Mouse (Mus musculus): ENCODE results near the gene Ugt1a10. TPM values are rescaled to one million over a fixed set of nuclear protein-coding genes. Genes with fewer than 3 reads are reported as not detected.
"Not testable (repeated sequence)": the region's sequence is repeated elsewhere in the genome, so short reads cannot be mapped to it uniquely, and the experiment has no call there.

Ugt1a10 gene
- polyA plus RNA-seq, 1 experiment from 2014 or later = not detected

DNA sequence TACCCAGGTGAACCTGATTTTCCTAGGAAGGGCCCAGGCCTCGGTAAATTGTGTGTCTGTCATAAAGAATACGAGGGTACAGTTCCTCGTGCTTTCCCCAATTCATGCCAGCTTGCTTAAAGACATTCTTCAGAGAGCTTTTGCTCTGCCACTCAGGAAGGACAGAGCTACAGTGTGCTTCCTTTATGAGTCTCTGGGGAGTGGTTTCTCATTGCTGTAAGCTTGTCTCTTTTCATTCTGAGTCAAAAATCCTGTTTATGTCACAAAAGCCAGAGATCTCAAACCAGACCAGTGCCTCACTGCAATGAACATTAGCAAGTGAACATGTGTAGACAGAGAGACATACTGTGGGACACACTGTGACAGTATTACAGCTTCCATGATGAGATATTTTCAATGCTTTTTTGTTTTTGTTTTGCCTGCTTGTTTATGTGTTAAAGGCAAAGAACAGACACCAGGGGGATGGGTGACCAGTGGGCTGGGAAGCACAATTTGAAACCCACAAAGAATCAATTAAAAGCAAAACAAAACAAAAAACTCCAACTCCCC, 78.8 kb downstream of the Ugt1a10 start:
- Histone ChIP-seq H3K4me2 (no peak overlapping the region), H3K4me1 (ENCODE audit: insufficient read depth) (peaks cover 6% of the 10 kb centered on the region), H3K27me3 (ENCODE audit: insufficient read depth, low read length) (no peaks in the 10 kb centered on the region), H3K9ac (no peak overlapping the region), H3K36me3 (ENCODE audit: insufficient read depth) (no peaks in the 10 kb centered on the region), H3K9me3 (ENCODE audit: low read depth, low read length) (no peaks in the 10 kb centered on the region), H3K27ac (ENCODE audit: low read depth) (no peak overlapping the region), H3K4me3 (ENCODE audit: low read depth, low read length) (no peak overlapping the region)
- 60% methylated on average over 3 of the region's 3 CpGs for WGBS
- no peak for TF ChIP-seq CTCF (IDR thresholded peaks at IDR 0.05; ENCODE audit: low read depth)
- DNase-seq (no peak), ATAC-seq (ENCODE audit: insufficient read depth) (no peak)

DNA sequence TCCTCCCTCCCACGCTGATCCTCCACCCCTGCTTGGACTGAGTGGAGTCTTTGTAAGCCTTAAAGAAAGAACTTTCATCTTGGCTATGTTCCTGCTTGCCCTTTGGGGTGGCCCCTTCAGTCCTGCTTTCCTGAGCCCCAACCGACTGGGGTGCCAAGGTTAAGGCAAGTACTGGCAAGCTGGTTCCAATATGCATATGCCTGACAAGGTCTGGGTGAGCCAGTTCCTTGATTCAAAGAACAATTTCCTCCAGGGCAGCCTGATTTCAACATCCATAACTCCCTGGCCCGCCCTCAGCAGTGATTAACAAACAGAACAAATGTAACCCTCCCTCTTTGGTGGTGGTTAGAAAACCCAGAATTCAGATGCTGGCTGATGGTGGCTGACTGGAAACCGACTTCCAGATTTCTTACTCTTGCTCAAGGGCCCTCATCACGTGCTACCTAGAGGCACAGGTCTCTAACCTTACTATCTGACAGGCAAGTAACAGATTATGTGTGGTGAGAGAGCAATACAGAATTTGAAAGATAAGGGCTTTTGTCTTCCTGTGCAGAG, 79.3 kb downstream of the Ugt1a10 start, which contains the start of gene Ugt1a6a:
Gene Ugt1a6a (plus strand): TSS at position 353 of the 555 bp plus-strand sequence.
- not testable (repeated sequence) for H3K27ac ChIP-seq (ENCODE audit: low read depth); H3K36me3 ChIP-seq (ENCODE audit: insufficient read depth); H3K9ac ChIP-seq; H3K4me2 ChIP-seq; H3K4me1 ChIP-seq (ENCODE audit: insufficient read depth); H3K4me3 ChIP-seq (ENCODE audit: low read depth, low read length); H3K27me3 ChIP-seq (ENCODE audit: insufficient read depth, low read length); H3K9me3 ChIP-seq (ENCODE audit: low read depth, low read length)
- DNase-seq (peak; percentile 14), ATAC-seq (ENCODE audit: insufficient read depth) (peak; percentile 56; the same call in 1 of the 2 replicates)
- WGBS = 38% methylated on average over 5 of the region's 5 CpGs

DNA sequence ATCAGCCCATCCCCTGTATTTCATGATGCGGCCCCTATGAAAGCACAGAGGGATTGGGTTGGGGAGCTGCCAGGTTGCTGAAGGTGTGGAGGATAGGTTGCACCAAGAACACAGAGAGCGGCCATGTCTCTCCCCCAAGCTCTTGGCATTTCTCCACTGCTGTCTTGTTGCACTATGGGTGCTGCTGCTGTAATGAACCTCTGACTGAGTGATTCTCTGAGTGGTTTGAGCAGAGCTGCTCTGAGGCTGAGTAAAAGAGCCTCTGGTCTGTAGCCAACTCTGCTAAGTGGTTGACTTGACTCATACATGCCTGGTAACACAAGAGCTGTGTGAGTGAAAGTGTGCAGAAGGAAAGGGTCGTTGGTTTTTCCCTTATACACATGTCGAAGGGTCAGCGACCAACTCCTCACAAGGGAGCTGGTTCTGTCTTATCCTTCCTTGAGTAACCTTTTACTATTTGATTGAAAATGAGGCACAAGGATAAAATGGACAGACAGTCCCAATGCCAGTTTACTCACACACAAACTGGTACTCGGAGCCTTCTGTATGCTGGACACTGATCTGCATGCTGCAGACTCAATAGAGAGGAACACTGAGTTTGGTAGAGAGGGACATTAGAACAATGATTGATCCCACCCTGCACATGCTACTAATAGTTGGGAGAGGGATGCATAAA, 80.2 kb downstream of the Ugt1a10 start:
- not testable (repeated sequence) for H3K27ac ChIP-seq (ENCODE audit: low read depth); H3K27me3 ChIP-seq (ENCODE audit: insufficient read depth, low read length); DNase-seq; H3K4me1 ChIP-seq (ENCODE audit: insufficient read depth); ATAC-seq (ENCODE audit: insufficient read depth); H3K4me2 ChIP-seq; H3K9ac ChIP-seq; H3K4me3 ChIP-seq (ENCODE audit: low read depth, low read length); H3K9me3 ChIP-seq (ENCODE audit: low read depth, low read length); H3K36me3 ChIP-seq (ENCODE audit: insufficient read depth)
- WGBS = 80% methylated on average over 5 of the region's 6 CpGs

DNA sequence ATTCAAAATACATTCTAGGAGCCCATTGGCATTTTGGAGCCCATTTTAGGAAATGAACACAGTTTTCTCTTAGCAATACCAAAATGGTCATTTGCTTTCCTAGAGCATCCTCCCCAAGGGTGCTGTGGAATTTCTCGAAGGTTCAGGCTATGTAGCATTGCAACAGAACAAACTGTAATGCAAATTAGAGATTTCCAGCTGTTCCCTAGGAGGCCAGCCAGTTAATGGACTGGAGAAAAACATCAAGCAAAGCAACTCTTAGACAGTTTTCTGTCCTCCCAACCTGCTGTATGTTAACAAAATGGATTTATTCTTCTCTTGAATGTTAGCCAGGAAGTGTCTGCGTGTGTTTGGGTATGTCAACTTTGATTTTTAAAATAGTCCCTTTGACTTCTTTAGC, 81.5 kb downstream of the Ugt1a10 start:
- no peak overlapping the region for H3K4me2 ChIP-seq
- ATAC-seq (ENCODE audit: insufficient read depth) (no peak), DNase-seq (no peak)
- 61% methylated on average over 2 of the region's 2 CpGs for WGBS
- H3K27me3 ChIP-seq (ENCODE audit: insufficient read depth, low read length) = no peaks in the 10 kb centered on the region
- H3K9me3 ChIP-seq (ENCODE audit: low read depth, low read length) = no peaks in the 10 kb centered on the region
- H3K36me3 ChIP-seq (ENCODE audit: insufficient read depth) = no peaks in the 10 kb centered on the region
- no peak overlapping the region for H3K9ac ChIP-seq
- H3K27ac ChIP-seq (ENCODE audit: low read depth) = no peak overlapping the region
- peaks cover 6% of the 10 kb centered on the region for H3K4me1 ChIP-seq (ENCODE audit: insufficient read depth)
- H3K4me3 ChIP-seq (ENCODE audit: low read depth, low read length) = no peak overlapping the region
- TF ChIP-seq CTCF (IDR thresholded peaks at IDR 0.05; ENCODE audit: low read depth) = no peak

DNA sequence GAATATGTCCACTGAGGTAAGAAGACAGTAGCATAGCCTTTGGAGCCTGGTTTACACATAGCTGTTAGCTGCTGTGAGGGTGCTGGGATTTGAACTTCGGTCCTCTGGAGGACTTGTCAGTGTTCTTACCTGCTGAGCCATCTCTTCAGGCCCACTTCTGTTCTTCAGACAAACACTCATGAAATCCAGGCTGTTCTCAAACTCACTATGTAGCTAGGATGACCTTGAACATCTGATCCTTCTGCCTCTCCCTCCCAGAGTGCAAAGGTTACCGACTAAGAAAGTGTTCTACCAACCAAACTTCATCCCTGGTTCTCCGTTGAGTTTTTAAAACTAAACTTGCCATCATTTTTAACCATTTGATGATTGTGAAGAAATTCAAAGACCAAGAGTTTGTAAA, 82.1 kb downstream of the Ugt1a10 start:
- Histone ChIP-seq H3K4me1 (ENCODE audit: insufficient read depth) (peaks cover 6% of the 10 kb centered on the region), H3K36me3 (ENCODE audit: insufficient read depth) (no peaks in the 10 kb centered on the region), H3K27ac (ENCODE audit: low read depth) (no peak overlapping the region), H3K4me3 (ENCODE audit: low read depth, low read length) (no peak overlapping the region), H3K9me3 (ENCODE audit: low read depth, low read length) (no peaks in the 10 kb centered on the region), H3K4me2 (no peak overlapping the region), H3K27me3 (ENCODE audit: insufficient read depth, low read length) (no peaks in the 10 kb centered on the region), H3K9ac (no peak overlapping the region)
- no peak for DNase-seq
- WGBS = 76% methylated on average over 3 of the region's 3 CpGs
- no peak for ATAC-seq (ENCODE audit: insufficient read depth)
- no peak for TF ChIP-seq CTCF (IDR thresholded peaks at IDR 0.05; ENCODE audit: low read depth)

DNA sequence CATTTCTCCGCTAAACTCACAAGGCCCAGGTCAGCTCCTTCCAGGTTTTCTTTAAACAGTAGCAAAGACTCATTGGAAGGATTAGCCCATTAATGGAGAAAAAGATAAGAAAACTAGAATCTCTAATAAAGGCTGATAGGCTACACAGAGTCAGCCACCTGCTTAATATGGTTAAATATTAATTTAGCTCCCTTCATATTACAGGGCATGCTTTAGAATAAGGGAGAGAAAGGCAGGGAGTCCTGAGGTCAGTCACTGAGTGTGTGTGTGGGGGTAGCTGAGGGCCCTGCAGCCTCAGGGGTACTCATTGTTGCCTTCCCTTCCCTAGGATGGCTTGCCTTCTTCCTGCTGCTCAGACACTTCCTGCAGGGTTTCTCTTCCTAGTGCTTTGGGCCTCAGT, 83.0 kb downstream of the Ugt1a10 start:
- Histone ChIP-seq H3K4me2 (no peak overlapping the region), H3K4me3 (ENCODE audit: low read depth, low read length) (no peak overlapping the region), H3K9me3 (ENCODE audit: low read depth, low read length) (no peaks in the 10 kb centered on the region), H3K9ac (no peak overlapping the region), H3K36me3 (ENCODE audit: insufficient read depth) (no peaks in the 10 kb centered on the region), H3K27me3 (ENCODE audit: insufficient read depth, low read length) (no peaks in the 10 kb centered on the region), H3K27ac (ENCODE audit: low read depth) (no peak overlapping the region), H3K4me1 (ENCODE audit: insufficient read depth) (peaks cover 6% of the 10 kb centered on the region)
- WGBS = 82% methylated on average over 1 of the region's 1 CpGs
- no peak for ATAC-seq (ENCODE audit: insufficient read depth)
- DNase-seq = no peak
- TF ChIP-seq CTCF (IDR thresholded peaks at IDR 0.05; ENCODE audit: low read depth) = no peak

DNA sequence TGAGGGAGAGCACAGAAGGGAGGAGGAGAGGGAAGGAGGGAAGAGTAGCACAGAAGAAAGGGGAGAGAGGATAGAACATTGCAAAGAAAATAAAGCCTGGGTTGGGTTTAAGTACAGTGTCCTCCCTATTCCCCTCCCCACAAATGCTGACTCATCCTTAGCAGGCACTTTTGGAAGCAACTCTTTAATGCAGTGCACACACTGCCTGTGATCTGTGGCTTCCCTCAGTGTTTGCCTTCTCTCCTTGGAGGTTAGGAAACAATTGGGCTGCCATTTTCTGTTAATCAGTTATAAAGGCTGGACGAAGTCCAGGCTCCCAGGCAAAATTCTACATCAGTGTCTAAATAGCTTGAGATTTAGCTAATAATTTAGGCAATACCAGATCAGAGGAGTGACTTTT, 85.3 kb downstream of the Ugt1a10 start:
- not testable (repeated sequence) for H3K27ac ChIP-seq (ENCODE audit: low read depth); H3K9ac ChIP-seq; H3K4me1 ChIP-seq (ENCODE audit: insufficient read depth); H3K4me3 ChIP-seq (ENCODE audit: low read depth, low read length); H3K36me3 ChIP-seq (ENCODE audit: insufficient read depth); H3K27me3 ChIP-seq (ENCODE audit: insufficient read depth, low read length); H3K4me2 ChIP-seq; H3K9me3 ChIP-seq (ENCODE audit: low read depth, low read length)
- ATAC-seq (ENCODE audit: insufficient read depth) = peak; percentile 56; the same call in 1 of the 2 replicates
- DNase-seq = peak; percentile 30
- 44% methylated on average over 1 of the region's 1 CpGs for WGBS

All from lung, embryonic 14.5 days (tissue).